Mouse (Mus musculus) C3H10T1/2 (cell line): ENCODE data around the gene Hddc2. TPM values are rescaled to one million over a fixed set of nuclear protein-coding genes. Genes with fewer than 3 reads are reported as not detected.

Experiments used
- polyA plus RNA-seq, 2 experiments: library from polyadenylated mRNA; unstranded; fragments of >200 nt; fragmentation: generic; extraction: Trizol; gene quantifications; one replicate each; pipeline ENCODE4 v1.2.1; 2012; ENCODE audit warnings: missing spikeins in 2 of 2

Hddc2 gene
- 10 to 100 TPM in 1 of 2 experiments, 1 to 10 TPM in 1; 6.1 to 35.6 TPM for polyA plus RNA-seq

DNA sequence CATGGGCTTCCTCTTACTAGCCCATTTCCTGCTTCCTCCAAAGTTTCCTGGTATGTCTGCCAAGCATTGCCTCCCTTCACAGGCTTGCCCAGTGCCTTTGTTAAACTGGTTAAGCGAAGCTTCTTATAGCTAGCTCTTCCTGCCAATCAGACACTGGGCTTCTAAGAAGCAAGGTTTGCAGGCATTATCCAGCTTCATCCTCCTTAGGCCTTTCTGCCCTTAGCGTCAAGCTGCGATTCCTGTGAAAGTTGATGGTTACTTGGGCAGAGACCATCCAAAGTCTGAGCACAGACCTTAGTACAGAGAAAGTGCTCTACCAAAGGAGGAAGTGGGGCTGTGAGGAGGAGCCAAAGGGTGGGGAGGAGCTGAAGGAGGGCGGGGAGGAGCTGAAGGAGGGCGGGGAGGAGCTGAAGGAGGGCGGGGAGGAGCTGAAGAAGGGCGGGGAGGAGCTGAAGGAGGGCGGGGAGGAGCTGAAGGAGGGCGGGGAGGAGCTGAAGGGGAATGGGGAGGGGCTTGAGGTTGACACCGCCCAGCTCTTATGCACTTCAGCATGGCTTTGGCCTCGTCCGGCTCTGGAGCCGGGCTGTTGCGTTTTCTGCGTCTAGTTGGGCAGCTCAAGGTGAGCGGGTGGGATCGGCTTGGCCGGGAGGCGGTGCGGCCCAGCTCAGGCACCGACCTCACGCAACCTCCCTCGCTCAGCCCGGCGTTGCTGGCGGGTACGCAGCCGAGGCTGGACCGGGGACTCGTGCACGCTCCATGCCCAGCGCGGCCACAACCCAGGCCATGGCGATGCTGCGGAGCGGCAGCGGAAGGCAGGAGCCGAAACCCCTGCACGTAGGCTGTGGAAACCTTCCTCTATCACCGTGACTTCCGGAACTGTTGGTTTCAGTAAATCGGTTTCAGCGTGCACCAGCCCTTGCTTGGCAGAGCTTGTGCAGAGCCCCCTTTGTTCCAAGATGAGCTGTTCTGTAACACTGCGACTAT is at the start of gene Hddc2:
TSS of gene Hddc2 (plus strand) at position 519 of the 984 bp plus-strand sequence.

Other genes with a start within 250 kb of the Hddc2 start
- 1 to 10 TPM in 1 of 2 experiments, under 1 TPM in 1; 0.69 to 2.5 TPM for gene Tpd52l1, start 132.6 kb downstream of the Hddc2 start, polyA plus RNA-seq